Mouse (Mus musculus) spleen, adult 2 months (tissue): ENCODE results near the gene Hsf2bp.

Experiments
- CTCF ChIP-seq: fragments of 200-500 bp; IDR thresholded peaks from 2 replicates; pipeline ENCODE4 v1.5.1; 2011; ENCODE audit warnings: mild to moderate bottlenecking, inconsistent platforms; ENCODE audit not compliant: insufficient read depth, insufficient read length, insufficient replicate concordance; ENCODE audit errors: extremely low read depth
- POLR2A ChIP-seq: fragments of 200-500 bp; IDR thresholded peaks from 2 replicates; pipeline ENCODE4 v1.6.1; 2011; ENCODE audit warnings: low read depth, low read length, inconsistent platforms

DNA sequence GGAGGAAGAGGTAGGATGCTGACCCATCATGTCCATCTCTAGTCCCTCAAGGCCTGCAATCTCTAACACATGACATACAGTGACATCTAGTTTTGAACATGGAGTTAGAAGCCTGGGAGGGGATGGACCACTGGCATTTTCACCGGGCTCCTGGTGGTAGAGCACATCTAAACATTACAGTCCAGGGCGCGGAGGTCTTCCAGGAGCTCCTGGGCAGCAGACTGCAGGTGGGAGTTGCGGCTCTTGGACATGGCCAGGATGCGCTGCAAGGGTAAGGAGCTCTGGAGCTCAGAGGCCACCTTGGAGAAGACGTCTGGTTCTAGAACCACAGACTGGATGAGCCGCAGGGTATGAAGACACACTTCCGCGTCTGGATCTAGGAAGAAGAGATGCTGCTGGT is 89.7 kb downstream of the Hsf2bp start:
- TF ChIP-seq POLR2A (no peak), CTCF (no peak)
